Mouse (Mus musculus): ENCODE measurements around the gene Exoc6. TPM values are rescaled to one million over a fixed set of nuclear protein-coding genes. Genes with fewer than 3 reads are reported as not detected.

Gene Exoc6
- total RNA-seq, 2 experiments from 2014 or later: 25.2 to 29.2 TPM

GRCm38 (mm10) chr19:37579607-37580006, 29.4 kb downstream of the Exoc6 start:
- DNase-seq: no peak

- no peak for DNase-seq
These were observed 30.2 kb downstream of the Exoc6 start for GRCm38 (mm10) chr19:37580438-37580837.

- DNase-seq: no peak
These were observed 35.0 kb downstream of the Exoc6 start for GRCm38 (mm10) chr19:37585210-37585609.

- no peak for DNase-seq
These were observed 35.5 kb downstream of the Exoc6 start for GRCm38 (mm10) chr19:37585684-37586083.

GRCm38 (mm10) chr19:37590544-37590943, 40.3 kb downstream of the Exoc6 start:
- no peak for DNase-seq

GRCm38 (mm10) chr19:37601968-37602848, 52.0 kb downstream of the Exoc6 start:
- peak; percentile 36 for DNase-seq

GRCm38 (mm10) chr19:37609991-37610390, 59.8 kb downstream of the Exoc6 start:
- no peak for DNase-seq

GRCm38 (mm10) chr19:37612893-37613292, 62.7 kb downstream of the Exoc6 start:
- DNase-seq: no peak

GRCm38 (mm10) chr19:37615039-37615630, 64.9 kb downstream of the Exoc6 start:
- no peak for DNase-seq

- DNase-seq: no peak
These were observed 97.8 kb downstream of the Exoc6 start for GRCm38 (mm10) chr19:37647994-37648393.

- DNase-seq: no peak
These were observed 100.3 kb downstream of the Exoc6 start for GRCm38 (mm10) chr19:37650526-37650925.

- DNase-seq: no peak
These were observed 103.8 kb downstream of the Exoc6 start for GRCm38 (mm10) chr19:37654012-37654411.

- DNase-seq: no peak
These were observed 106.2 kb downstream of the Exoc6 start for GRCm38 (mm10) chr19:37656441-37656840.

GRCm38 (mm10) chr19:37665256-37665655, 115.0 kb downstream of the Exoc6 start:
- no peak for DNase-seq

- DNase-seq: no peak
These were observed 117.8 kb downstream of the Exoc6 start for GRCm38 (mm10) chr19:37667855-37668594.

GRCm38 (mm10) chr19:37668657-37669056, 118.4 kb downstream of the Exoc6 start:
- no peak for DNase-seq

- DNase-seq: no peak
These were observed 119.3 kb downstream of the Exoc6 start for GRCm38 (mm10) chr19:37669486-37669885.

GRCm38 (mm10) chr19:37673393-37673792, 123.2 kb downstream of the Exoc6 start:
- DNase-seq: no peak

- no peak for DNase-seq
These were observed 135.1 kb downstream of the Exoc6 start, which contains the start of gene Cyp26c1 for GRCm38 (mm10) chr19:37685281-37685680. TSS of gene Cyp26c1 (plus strand) at chr19:37685581.

GRCm38 (mm10) chr19:37686347-37686746, 136.1 kb downstream of the Exoc6 start:
- no peak for DNase-seq

GRCm38 (mm10) chr19:37686941-37687850, 137.0 kb downstream of the Exoc6 start:
- DNase-seq: peak; percentile 41

GRCm38 (mm10) chr19:37689478-37689877, 139.3 kb downstream of the Exoc6 start:
- DNase-seq: no peak
